Mouse (Mus musculus) spleen, postnatal 4 days (tissue): ENCODE data around the gene Gpx2.

Experiments used
- DNase-seq, 2 experiments: peaks; one replicate each; pipeline ENCODE4 v3.0.0; 2022; ENCODE audit warnings: low spot score in 2 of 2

The Gpx2 gene

GRCm38 (mm10) chr12:76752652-76753318 is 42.6 kb downstream of the Gpx2 start:
- no peak for DNase-seq

- DNase-seq: no peak
Observed at GRCm38 (mm10) chr12:76750866-76751459, 44.4 kb downstream of the Gpx2 start.
